Mouse (Mus musculus) ES-Bruce4 (cell line): ENCODE measurements at regions not wholly inside any gene's neighbourhood (a gene's known extent, or its start where the extent isn't known, plus 50 kb on each side); places are given as distances from the start of the nearest gene placed in this dataset.

ENCODE experiments used
- H3K27ac ChIP-seq: 2 replicates; pipeline ENCODE4 v1.5.1; 2012; ENCODE audit warnings: low read length, inconsistent platforms; ENCODE audit not compliant: insufficient read depth
- H3K27me3 ChIP-seq: 2 replicates; pipeline ENCODE4 v1.6.1; 2012; ENCODE audit warnings: mild to moderate bottlenecking, low read length, inconsistent platforms; ENCODE audit not compliant: control insufficient read depth, poor library complexity, insufficient read depth, severe bottlenecking
- H3K36me3 ChIP-seq: 2 replicates; pipeline ENCODE4 v1.6.1; 2012; ENCODE audit warnings: inconsistent platforms, mild to moderate bottlenecking, low read length, moderate library complexity; ENCODE audit not compliant: control insufficient read depth, poor library complexity, insufficient read depth, severe bottlenecking
- H3K4me1 ChIP-seq: one replicate; pipeline ENCODE4 v1.8.1; 2011; ENCODE audit warnings: low read length; ENCODE audit not compliant: control insufficient read depth, insufficient read depth
- H3K4me3 ChIP-seq: 2 replicates; pipeline ENCODE4 v1.5.1; 2011; ENCODE audit warnings: low read depth, mild to moderate bottlenecking, low read length
- H3K9ac ChIP-seq: 2 replicates; pipeline ENCODE4 v1.6.1; 2012; ENCODE audit warnings: low read depth, mild to moderate bottlenecking, inconsistent platforms; ENCODE audit not compliant: poor library complexity, severe bottlenecking
- H3K9me3 ChIP-seq: replicated peaks from 2 replicates; pipeline ENCODE4 v1.6.1; 2012; ENCODE audit warnings: mild to moderate bottlenecking, low read length, inconsistent platforms; ENCODE audit not compliant: control insufficient read depth, poor library complexity, insufficient read depth, severe bottlenecking
- CTCF ChIP-seq: IDR thresholded peaks from one replicate; pipeline ENCODE4 v1.8.1; 2011; ENCODE audit warnings: low read depth, low read length
- EP300 ChIP-seq: IDR thresholded peaks from 2 replicates; pipeline ENCODE4 v1.6.1; 2011; ENCODE audit warnings: low read depth, low read length; ENCODE audit not compliant: insufficient read depth
- POLR2A ChIP-seq: IDR thresholded peaks from one replicate; pipeline ENCODE4 v1.8.1; 2011; ENCODE audit warnings: low read length; ENCODE audit not compliant: insufficient read depth

GRCm38 (mm10) chr15:61189981-61190380 is 267.2 kb upstream of the A1bg start:
- H3K4me3 ChIP-seq = no peak overlapping the region

GRCm38 (mm10) chr15:61189481-61189880 is 266.7 kb upstream of the A1bg start:
- H3K36me3 ChIP-seq = no peaks in the 10 kb centered on the region
- no peaks in the 10 kb centered on the region for H3K27me3 ChIP-seq
- no peak overlapping the region for H3K9ac ChIP-seq
- TF ChIP-seq POLR2A (no peak), CTCF (no peak), EP300 (no peak)
- H3K4me1 ChIP-seq = no peaks in the 10 kb centered on the region
- H3K9me3 ChIP-seq = no peaks in the 10 kb centered on the region
- H3K4me3 ChIP-seq = no peak overlapping the region
- H3K27ac ChIP-seq = no peak overlapping the region

More at GRCm38 (mm10) chr15:61189981-61190380, 267.2 kb upstream of the A1bg start:
- H3K27ac ChIP-seq = no peak overlapping the region
- TF ChIP-seq POLR2A (no peak), CTCF (no peak), EP300 (no peak)
- no peaks in the 10 kb centered on the region for H3K36me3 ChIP-seq
- H3K9ac ChIP-seq = no peak overlapping the region
- no peaks in the 10 kb centered on the region for H3K4me1 ChIP-seq
- no peaks in the 10 kb centered on the region for H3K27me3 ChIP-seq
- H3K9me3 ChIP-seq = no peaks in the 10 kb centered on the region

GRCm38 (mm10) chr15:61184597-61184963 is 261.8 kb upstream of the A1bg start:
- no peaks in the 10 kb centered on the region for H3K9me3 ChIP-seq
- H3K36me3 ChIP-seq = no peaks in the 10 kb centered on the region
- H3K4me1 ChIP-seq = no peaks in the 10 kb centered on the region
- no peak overlapping the region for H3K27ac ChIP-seq
- no peaks in the 10 kb centered on the region for H3K27me3 ChIP-seq
- H3K9ac ChIP-seq = no peak overlapping the region
- no peak for TF ChIP-seq POLR2A
- TF ChIP-seq EP300 = no peak
- no peak for TF ChIP-seq CTCF
- H3K4me3 ChIP-seq = no peak overlapping the region

GRCm38 (mm10) chr15:61183751-61184596 is 261.2 kb upstream of the A1bg start:
- Histone ChIP-seq H3K27ac (no peak overlapping the region), H3K9ac (no peak overlapping the region), H3K27me3 (no peaks in the 10 kb centered on the region), H3K4me3 (no peak overlapping the region), H3K9me3 (no peaks in the 10 kb centered on the region), H3K4me1 (no peaks in the 10 kb centered on the region), H3K36me3 (no peaks in the 10 kb centered on the region)
- no peak for TF ChIP-seq CTCF
- no peak for TF ChIP-seq POLR2A
- no peak for TF ChIP-seq EP300

GRCm38 (mm10) chr15:61183291-61183690 is 260.5 kb upstream of the A1bg start:
- no peak overlapping the region for H3K4me3 ChIP-seq
- H3K27me3 ChIP-seq = no peaks in the 10 kb centered on the region
- H3K4me1 ChIP-seq = no peaks in the 10 kb centered on the region
- TF ChIP-seq EP300 = no peak
- no peak for TF ChIP-seq CTCF
- TF ChIP-seq POLR2A = no peak
- no peaks in the 10 kb centered on the region for H3K9me3 ChIP-seq
- no peak overlapping the region for H3K27ac ChIP-seq
- H3K9ac ChIP-seq = no peak overlapping the region
- no peaks in the 10 kb centered on the region for H3K36me3 ChIP-seq

GRCm38 (mm10) chr15:61168842-61169416 is 246.1 kb upstream of the A1bg start:
- Histone ChIP-seq H3K36me3 (no peaks in the 10 kb centered on the region), H3K9ac (no peak overlapping the region), H3K4me1 (no peaks in the 10 kb centered on the region), H3K27ac (no peak overlapping the region), H3K9me3 (no peaks in the 10 kb centered on the region), H3K4me3 (no peak overlapping the region), H3K27me3 (no peaks in the 10 kb centered on the region)
- TF ChIP-seq CTCF (no peak), POLR2A (no peak), EP300 (no peak)
